Mouse (Mus musculus): ENCODE data around the gene Endov.

DNA sequence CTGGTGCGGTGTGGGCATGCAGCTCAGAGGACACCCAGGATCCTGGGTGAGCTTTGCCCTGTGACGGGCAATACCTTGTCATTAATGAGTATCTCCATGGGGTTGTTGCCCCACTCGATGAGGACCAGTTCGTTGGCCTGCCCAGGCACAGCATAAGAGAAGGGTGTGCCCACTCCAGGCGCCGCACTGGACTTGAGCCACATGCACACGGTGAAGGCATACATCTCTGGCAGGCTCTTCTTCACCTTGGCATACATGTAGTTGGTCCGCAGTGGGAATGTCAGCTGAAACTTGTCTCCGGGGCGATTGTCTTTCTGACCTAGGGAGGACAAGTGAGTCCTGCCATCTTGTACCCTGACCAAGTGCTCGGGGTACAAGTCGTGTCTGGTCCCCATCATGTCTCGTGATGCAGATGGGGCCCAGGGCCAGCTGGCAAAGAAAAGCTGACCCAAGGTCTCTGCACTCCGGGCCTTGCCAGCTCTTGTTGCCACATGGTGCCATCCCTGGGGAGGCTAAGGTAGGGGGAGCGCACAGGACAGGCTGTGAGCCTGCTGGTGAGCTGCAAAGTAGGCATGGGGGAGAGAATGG, 53.5 kb downstream of the Endov start:
- TF ChIP-seq CTCF (IDR thresholded peaks at IDR 0.05; ENCODE audit: low read depth): no peak
- TF ChIP-seq EP300 (IDR thresholded peaks at IDR 0.05; ENCODE audit: low read depth): no peak

All from liver, embryonic 14.5 days (tissue).